Mouse (Mus musculus) adrenal gland (tissue): ENCODE results near the gene Dyrk3.

Source experiments
- intact Hi-C: fragments of 180-260 bp; cut with DNase I; formaldehyde crosslinking; loops from one replicate; pipeline ENCODE4 v1.15.1; 2025
- long read RNA-seq, 2 experiments: library from polyadenylated mRNA; unstranded; transcript quantifications; one replicate each; pipeline ENCODE4 v2.0.0; 2020; ENCODE audit warnings: borderline replicate concordance in 1 of 2; ENCODE audit not compliant: insufficient replicate concordance in 1 of 2

Gene Dyrk3
- long read RNA-seq, experiment 1, transcript Dyrk3-201 (3 exons, 3,164 nt) = major isoform, 8 of 9 reads
- long read RNA-seq, experiment 1, partial matches to known transcripts = 0 of 9 reads
- long read RNA-seq, experiment 1, other reads (novel, unspliced or antisense) = 1 of 9 reads
- long read RNA-seq, experiment 2, transcript Dyrk3-201 (3 exons, 3,164 nt) = major isoform, 8 of 10 reads
- long read RNA-seq, experiment 2, partial matches to known transcripts = 0 of 10 reads
- long read RNA-seq, experiment 2, other reads (novel, unspliced or antisense) = 1 of 10 reads

- intact Hi-C loops = no loop called here
These were observed at the start of gene Dyrk3 for GRCm38 (mm10) chr1:131138191-131139016. Gene Dyrk3 (minus strand): TSS chr1:131138340.

DNA sequence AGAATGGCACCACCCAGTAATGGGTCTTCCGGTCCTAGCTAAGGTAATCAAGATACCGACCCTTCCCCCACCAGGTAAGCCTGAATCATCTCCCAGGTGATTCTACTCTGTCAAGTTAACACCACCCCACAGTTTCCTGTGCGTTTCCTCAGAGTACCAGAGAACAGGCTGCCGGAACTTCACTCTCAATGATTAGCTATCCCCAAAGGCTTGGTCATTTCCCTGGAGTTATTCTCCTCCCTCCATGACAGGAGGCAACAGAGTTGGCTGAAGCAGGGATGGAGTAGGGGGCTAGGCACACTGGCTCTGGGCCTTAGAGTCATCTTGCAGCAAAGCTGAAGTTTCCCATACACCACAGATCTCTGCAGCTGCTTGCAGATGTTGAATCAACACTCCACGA is 49.7 kb upstream of the Dyrk3 start:
- intact Hi-C loops = no loop called here

DNA sequence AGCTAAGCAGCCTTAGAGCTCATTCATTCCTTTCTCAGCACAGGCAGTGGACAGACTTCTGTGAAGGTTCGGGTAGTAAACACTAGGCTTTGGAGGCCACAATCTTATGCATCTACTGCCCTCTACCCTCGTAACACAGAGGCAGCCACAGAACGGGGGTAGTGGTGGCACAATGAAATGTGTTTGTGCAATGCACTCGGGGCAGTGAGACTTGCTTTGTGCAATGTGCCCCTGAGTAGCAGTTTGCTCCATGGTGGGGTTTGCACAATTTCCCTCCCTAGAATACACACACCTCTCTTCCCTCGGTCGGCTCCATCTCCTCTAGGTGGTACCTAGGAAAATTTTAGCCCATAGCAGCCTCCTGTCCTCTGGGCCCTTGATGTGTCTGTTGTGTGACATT is 48.9 kb upstream of the Dyrk3 start:
- intact Hi-C loops = no loop called here

- intact Hi-C loops = no loop called here
These were observed 47.8 kb upstream of the Dyrk3 start for GRCm38 (mm10) chr1:131185821-131186506.

DNA sequence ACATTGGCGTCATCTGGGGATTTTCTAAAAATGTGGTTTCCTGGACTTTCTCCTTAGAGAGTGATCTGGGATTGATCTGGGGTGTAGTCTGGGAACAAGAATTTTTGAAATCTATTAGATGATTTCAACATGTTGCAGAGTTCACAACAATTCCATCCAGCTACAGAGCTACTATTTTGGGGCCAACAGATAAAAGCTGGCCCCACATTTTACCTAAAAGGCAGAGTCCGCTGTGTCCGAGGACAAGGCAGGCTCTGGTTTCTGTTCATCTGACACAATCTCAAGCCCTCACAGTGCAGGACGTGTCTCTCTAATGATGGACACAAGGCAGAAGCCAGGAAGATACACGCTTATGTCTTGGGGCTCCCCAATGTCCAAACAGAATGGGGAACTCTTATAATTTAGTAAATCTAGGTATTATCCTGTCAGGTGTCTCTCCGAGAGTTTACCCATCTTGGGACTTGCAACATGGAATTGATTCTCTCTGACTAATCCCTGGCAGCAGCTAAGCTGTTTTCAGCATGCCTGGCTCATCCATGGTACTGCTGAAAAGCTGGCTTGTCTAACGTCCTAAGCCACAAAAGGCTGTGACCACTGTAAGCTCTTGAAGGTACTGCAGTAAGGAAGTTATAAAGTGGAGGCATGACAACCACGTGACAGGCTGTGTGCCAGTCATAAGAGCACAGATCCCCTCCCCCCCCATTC is 47.0 kb upstream of the Dyrk3 start:
- intact Hi-C loops = no loop called here

DNA sequence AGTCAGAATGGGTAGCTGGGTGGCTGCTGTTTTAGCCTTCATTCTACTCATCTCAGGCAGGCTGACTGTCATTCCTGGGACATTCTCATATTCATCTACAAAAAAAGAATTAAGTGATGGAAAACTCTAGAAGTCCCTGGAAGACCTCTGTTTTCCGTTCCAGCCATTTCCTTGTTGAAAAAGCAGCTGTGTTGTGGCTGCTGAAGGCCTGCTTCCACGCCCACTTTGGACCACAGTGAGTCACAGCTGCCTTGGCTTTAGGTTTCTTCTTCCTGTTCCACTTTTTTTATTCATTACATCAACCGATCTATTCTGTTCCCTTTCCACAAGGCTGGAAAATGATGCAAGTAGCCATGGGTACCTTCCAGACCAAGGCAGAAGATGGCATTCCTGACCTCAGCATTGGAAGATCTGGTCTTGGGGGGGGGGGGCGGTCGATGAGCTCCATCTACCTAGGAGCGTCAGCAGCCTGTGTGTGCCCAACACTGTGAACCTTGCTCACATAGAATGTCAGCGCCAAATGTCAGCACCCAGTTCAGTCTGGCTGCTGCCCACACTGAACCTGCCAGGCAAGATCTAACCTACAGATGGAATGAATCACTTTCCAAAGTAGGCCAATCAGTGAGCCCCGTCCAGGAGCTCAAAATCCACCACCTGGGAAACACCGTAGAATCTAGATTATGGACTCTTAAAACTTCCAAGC is 46.3 kb upstream of the Dyrk3 start:
- intact Hi-C loops = no loop called here

- intact Hi-C loops = no loop called here
These were observed 45.1 kb upstream of the Dyrk3 start for GRCm38 (mm10) chr1:131183201-131183600.

GRCm38 (mm10) chr1:131181642-131182527 is 43.7 kb upstream of the Dyrk3 start:
- intact Hi-C loops = loop anchor here (2.0 kb wide), 1 partner anchor 65 kb away; no protein-coding TSS in a partner anchor

DNA sequence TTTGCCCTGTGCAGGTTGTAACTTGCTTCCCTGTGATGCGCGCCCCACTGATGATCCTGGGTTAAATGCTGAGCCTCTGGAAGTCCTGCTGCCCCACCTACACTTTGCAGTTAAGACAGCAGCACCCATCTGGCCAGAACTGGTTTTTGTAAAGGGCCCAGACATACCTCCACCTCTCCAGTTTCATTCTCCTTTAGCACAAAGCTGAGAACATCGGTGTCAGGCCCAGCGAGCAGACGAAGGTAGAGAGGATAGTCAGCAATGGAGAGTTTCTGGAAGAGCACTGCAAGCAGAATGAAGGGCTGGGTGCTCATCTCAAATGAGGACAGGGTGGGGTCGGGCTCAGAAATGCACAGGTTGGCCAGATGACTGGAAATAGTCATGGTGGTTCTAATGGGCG is 42.2 kb upstream of the Dyrk3 start:
- intact Hi-C loops = loop anchor here (2.0 kb wide), 1 partner anchor 66 kb away; no protein-coding TSS in a partner anchor

GRCm38 (mm10) chr1:131178083-131178482 is 39.9 kb upstream of the Dyrk3 start:
- intact Hi-C loops = no loop called here

GRCm38 (mm10) chr1:131177249-131177648 is 39.1 kb upstream of the Dyrk3 start:
- intact Hi-C loops = no loop called here

GRCm38 (mm10) chr1:131175819-131176218 is 37.7 kb upstream of the Dyrk3 start:
- intact Hi-C loops = no loop called here

DNA sequence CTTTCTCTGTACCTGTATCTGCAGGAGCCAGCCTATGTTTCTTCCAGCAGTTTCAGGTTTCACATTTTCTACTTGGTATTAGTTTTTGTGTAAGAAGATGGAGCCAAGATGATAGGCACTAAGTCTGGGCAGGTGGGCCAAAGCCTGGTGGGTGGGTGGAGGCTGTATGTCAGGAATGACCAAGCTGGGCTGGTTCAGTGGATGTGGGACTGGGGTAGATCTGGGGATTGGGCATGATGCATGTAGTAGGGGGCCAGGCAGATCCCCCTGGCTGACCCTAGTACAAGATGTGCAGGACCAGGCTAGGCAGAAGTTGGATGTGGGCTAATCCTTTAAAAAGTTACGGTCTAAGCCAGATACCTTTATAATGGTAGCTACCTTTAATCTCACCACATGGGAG is 37.0 kb upstream of the Dyrk3 start:
- intact Hi-C loops = no loop called here

- intact Hi-C loops = no loop called here
These were observed 36.2 kb upstream of the Dyrk3 start for GRCm38 (mm10) chr1:131174299-131174861.

- intact Hi-C loops = no loop called here
These were observed 35.7 kb upstream of the Dyrk3 start for GRCm38 (mm10) chr1:131173809-131174208.

DNA sequence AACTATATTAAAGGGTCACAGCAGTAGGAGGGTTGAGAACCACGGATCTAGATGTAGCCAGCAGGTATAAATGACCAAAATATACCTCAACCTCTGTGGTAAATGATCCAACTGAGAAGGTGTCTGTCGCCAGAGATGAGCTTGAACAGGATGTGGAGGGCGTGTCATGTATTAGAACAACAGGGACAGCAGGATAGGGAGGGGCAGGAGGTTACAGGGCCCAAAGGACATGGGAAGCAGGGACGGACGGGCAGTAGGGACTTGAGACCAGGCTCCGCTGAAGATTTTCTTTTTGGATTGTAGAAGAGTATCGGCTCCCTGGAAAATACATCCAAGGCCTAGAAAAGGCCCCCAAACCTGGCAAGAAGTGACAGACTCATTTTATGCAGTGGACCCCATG is 34.9 kb upstream of the Dyrk3 start:
- intact Hi-C loops = no loop called here

DNA sequence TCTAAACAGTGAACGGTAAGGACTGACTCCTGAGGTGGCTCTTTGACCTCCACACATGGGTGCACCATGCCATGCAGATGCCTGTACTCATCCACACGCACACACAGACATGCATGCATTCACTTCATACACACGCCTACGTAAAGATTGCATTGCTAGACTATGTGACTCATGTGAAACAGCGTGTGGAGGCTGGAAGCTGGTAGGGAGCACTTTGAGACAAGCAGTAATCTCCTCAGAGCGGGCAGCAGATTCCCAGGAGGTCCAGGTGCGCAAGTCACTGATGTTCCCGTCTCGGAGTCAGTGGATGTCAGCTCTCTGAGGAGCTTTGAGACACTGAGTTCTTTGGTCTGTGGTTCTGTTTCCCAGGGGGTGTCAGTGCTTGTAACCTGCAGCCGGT is 29.5 kb upstream of the Dyrk3 start:
- intact Hi-C loops = no loop called here

- intact Hi-C loops = no loop called here
These were observed 26.3 kb upstream of the Dyrk3 start for GRCm38 (mm10) chr1:131164427-131164826.

DNA sequence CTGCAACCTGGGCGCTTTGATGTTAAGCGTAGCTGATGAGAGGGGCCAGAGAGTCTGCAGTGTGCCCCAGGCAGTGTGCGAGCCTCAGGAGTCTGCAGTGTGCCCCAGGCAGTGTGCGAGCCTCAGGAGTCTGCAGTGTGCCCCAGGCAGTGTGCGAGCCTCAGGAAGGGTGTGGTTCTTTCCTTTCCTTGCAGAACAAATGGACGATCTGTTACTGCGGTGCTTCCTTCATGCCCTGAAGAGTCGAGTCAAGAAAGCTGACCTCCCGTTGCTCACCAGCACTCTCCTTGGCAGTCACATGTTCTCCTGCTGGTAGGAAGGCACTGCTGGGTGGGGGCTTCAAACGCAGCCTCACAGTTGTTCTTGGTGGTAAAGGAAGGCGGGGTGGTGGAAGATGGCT is 23.0 kb upstream of the Dyrk3 start:
- intact Hi-C loops = no loop called here
